Mouse (Mus musculus) stomach, embryonic 14.5 days (tissue): Measurements from ENCODE around the gene Syk. TPM values are rescaled to one million over a fixed set of nuclear protein-coding genes. Genes with fewer than 3 reads are reported as not detected.

Experiments
- ATAC-seq: fragments of 200-750 bp; cut with Nextera tagmentation; 2 replicates; pipeline ENCODE4 v1.8.0; 2017; ENCODE audit warnings: low read depth, moderate TSS enrichment; ENCODE audit not compliant: insufficient number of reproducible peaks, insufficient read depth, low FRiP score
- H3K27ac ChIP-seq: fragments of 300-500 bp; sonication (generic); 2 replicates; pipeline ENCODE4 v1.5.1; 2014; ENCODE audit warnings: mild to moderate bottlenecking, low read length, moderate library complexity, mixed read lengths
- H3K27me3 ChIP-seq: fragments of 300-500 bp; sonication (generic); 2 replicates; pipeline ENCODE4 v1.6.1; 2014; ENCODE audit warnings: low read length, control low read depth, mixed read lengths; ENCODE audit not compliant: control insufficient read depth, insufficient read depth
- H3K36me3 ChIP-seq: fragments of 300-500 bp; sonication (generic); 2 replicates; pipeline ENCODE4 v1.6.1; 2014; ENCODE audit warnings: mild to moderate bottlenecking, control low read depth, low read length, moderate library complexity, mixed read lengths; ENCODE audit not compliant: control insufficient read depth, insufficient read depth
- H3K4me1 ChIP-seq: fragments of 300-500 bp; sonication (generic); 2 replicates; pipeline ENCODE4 v1.6.1; 2014; ENCODE audit warnings: low read length, control low read depth, mixed read lengths; ENCODE audit not compliant: control insufficient read depth, insufficient read depth
- H3K4me2 ChIP-seq: fragments of 300-500 bp; sonication (generic); replicated peaks from 2 replicates; pipeline ENCODE4 v1.6.1; 2014; ENCODE audit warnings: low read depth, low read length, control low read depth
- H3K4me3 ChIP-seq: fragments of 300-500 bp; sonication (generic); 2 replicates; pipeline ENCODE4 v1.5.1; 2014; ENCODE audit warnings: low read depth, low read length, control low read depth
- H3K9ac ChIP-seq: fragments of 300-500 bp; sonication (generic); replicated peaks from 2 replicates; pipeline ENCODE4 v1.6.1; 2014; ENCODE audit warnings: low read depth, mild to moderate bottlenecking, control low read depth, low read length, moderate library complexity, mixed read lengths
- H3K9me3 ChIP-seq: fragments of 300-500 bp; sonication (generic); 2 replicates; pipeline ENCODE4 v1.6.1; 2016; ENCODE audit warnings: low read depth, low read length, control low read depth; ENCODE audit not compliant: control insufficient read depth
- WGBS: fragments of 180-500 bp; shearing (Covaris S2); extraction: QIAGEN DNeasy Blood & Tissue Kit; methylation state at CpG from one replicate; pipeline ENCODE4 v1.1.7; 2014; 5-methylcytosine and 5-hydroxymethylcytosine counted together
- polyA plus RNA-seq: library from polyadenylated mRNA; unstranded; fragments of >200 nt; fragmentation: Nextera tagmentation; extraction: Ambion mirVana; gene quantifications from 2 replicates; pipeline ENCODE4 v1.2.1, GENCODE M21; 2014

The Syk gene
- polyA plus RNA-seq, 1 experiment from 2014 or later = 3.7 TPM

GRCm38 (mm10) chr13:52600015-52600643 is 17.2 kb downstream of the Syk start:
- no peaks in the 10 kb centered on the region for H3K36me3 ChIP-seq
- no peak overlapping the region for H3K27ac ChIP-seq
- no peaks in the 10 kb centered on the region for H3K9me3 ChIP-seq
- H3K9ac ChIP-seq = no peak overlapping the region
- H3K27me3 ChIP-seq = no peaks in the 10 kb centered on the region
- H3K4me3 ChIP-seq = no peak overlapping the region
- no peak overlapping the region for H3K4me2 ChIP-seq
- 59% methylated on average over 4 of the region's 4 CpGs for WGBS
- H3K4me1 ChIP-seq = no peaks in the 10 kb centered on the region
- no peak for ATAC-seq

- Histone ChIP-seq H3K27me3 (no peaks in the 10 kb centered on the region), H3K9me3 (no peaks in the 10 kb centered on the region), H3K36me3 (no peaks in the 10 kb centered on the region), H3K4me2 (no peak overlapping the region), H3K4me1 (peaks cover 5% of the 10 kb centered on the region; the same call in 1 of the 2 replicates), H3K9ac (no peak overlapping the region), H3K27ac (no peak overlapping the region), H3K4me3 (no peak overlapping the region)
- no peak for ATAC-seq
- 53% methylated on average over 4 of the region's 4 CpGs for WGBS
Measured at GRCm38 (mm10) chr13:52602752-52603151, 19.8 kb downstream of the Syk start.

GRCm38 (mm10) chr13:52603704-52604349 is 20.9 kb downstream of the Syk start:
- no peak for ATAC-seq
- Histone ChIP-seq H3K27me3 (no peaks in the 10 kb centered on the region), H3K4me3 (no peak overlapping the region), H3K9ac (no peak overlapping the region), H3K4me1 (peaks cover 5% of the 10 kb centered on the region; the same call in 1 of the 2 replicates), H3K4me2 (no peak overlapping the region), H3K36me3 (no peaks in the 10 kb centered on the region), H3K27ac (no peak overlapping the region), H3K9me3 (no peaks in the 10 kb centered on the region)
- 84% methylated on average over 6 of the region's 6 CpGs for WGBS

- H3K4me2 ChIP-seq = no peak overlapping the region
- WGBS = 78% methylated on average over 3 of the region's 3 CpGs
- H3K27me3 ChIP-seq = no peaks in the 10 kb centered on the region
- no peaks in the 10 kb centered on the region for H3K36me3 ChIP-seq
- no peaks in the 10 kb centered on the region for H3K9me3 ChIP-seq
- H3K27ac ChIP-seq = no peak overlapping the region
- no peak for ATAC-seq
- H3K4me3 ChIP-seq = no peak overlapping the region
- H3K9ac ChIP-seq = no peak overlapping the region
- peaks cover 5% of the 10 kb centered on the region; the same call in 1 of the 2 replicates for H3K4me1 ChIP-seq
Measured at GRCm38 (mm10) chr13:52605006-52605405, 22.0 kb downstream of the Syk start.

- Histone ChIP-seq H3K9ac (no peak overlapping the region), H3K27me3 (no peaks in the 10 kb centered on the region), H3K4me2 (no peak overlapping the region), H3K9me3 (no peaks in the 10 kb centered on the region), H3K4me3 (no peak overlapping the region), H3K36me3 (no peaks in the 10 kb centered on the region), H3K27ac (no peak overlapping the region), H3K4me1 (peaks cover 5% of the 10 kb centered on the region; the same call in 1 of the 2 replicates)
- ATAC-seq = no peak
- 70% methylated on average over 4 of the region's 4 CpGs for WGBS
Measured at GRCm38 (mm10) chr13:52605911-52606310, 22.9 kb downstream of the Syk start.

GRCm38 (mm10) chr13:52606656-52607275 is 23.8 kb downstream of the Syk start:
- Histone ChIP-seq H3K9me3 (no peaks in the 10 kb centered on the region), H3K4me2 (no peak overlapping the region), H3K9ac (no peak overlapping the region), H3K4me3 (no peak overlapping the region), H3K36me3 (no peaks in the 10 kb centered on the region), H3K27me3 (no peaks in the 10 kb centered on the region), H3K27ac (no peak overlapping the region), H3K4me1 (peaks cover 5% of the 10 kb centered on the region; the same call in 1 of the 2 replicates)
- no peak for ATAC-seq
- 52% methylated on average over 3 of the region's 3 CpGs for WGBS

- 84% methylated on average over 1 of the region's 1 CpGs for WGBS
- Histone ChIP-seq H3K27ac (no peak overlapping the region), H3K27me3 (no peaks in the 10 kb centered on the region), H3K9me3 (no peaks in the 10 kb centered on the region), H3K4me2 (no peak overlapping the region), H3K36me3 (no peaks in the 10 kb centered on the region), H3K9ac (no peak overlapping the region), H3K4me3 (no peak overlapping the region), H3K4me1 (peaks cover 5% of the 10 kb centered on the region; the same call in 1 of the 2 replicates)
- ATAC-seq = no peak
Measured at GRCm38 (mm10) chr13:52607964-52608363, 25.0 kb downstream of the Syk start.

GRCm38 (mm10) chr13:52610463-52610862 is 27.5 kb downstream of the Syk start:
- no peaks in the 10 kb centered on the region for H3K36me3 ChIP-seq
- H3K4me2 ChIP-seq = no peak overlapping the region
- no peaks in the 10 kb centered on the region for H3K27me3 ChIP-seq
- H3K4me1 ChIP-seq = peaks cover 5% of the 10 kb centered on the region; the same call in 1 of the 2 replicates
- H3K9me3 ChIP-seq = no peaks in the 10 kb centered on the region
- no peak for ATAC-seq
- no peak overlapping the region for H3K4me3 ChIP-seq
- 89% methylated on average over 7 of the region's 7 CpGs for WGBS
- H3K9ac ChIP-seq = no peak overlapping the region
- no peak overlapping the region for H3K27ac ChIP-seq
